Mouse (Mus musculus) forebrain, embryonic 13.5 days (tissue): ENCODE results near the gene Dqx1. TPM values are rescaled to one million over a fixed set of nuclear protein-coding genes. Genes with fewer than 3 reads are reported as not detected.

ENCODE experiments used
- ATAC-seq: fragments of 200-750 bp; cut with Nextera tagmentation; 2 replicates; pipeline ENCODE4 v1.8.0; 2017
- H3K27ac ChIP-seq: fragments of 300-500 bp; sonication (generic); 2 replicates; pipeline ENCODE4 v1.5.1; 2015; ENCODE audit warnings: inconsistent platforms, mild to moderate bottlenecking, moderate library complexity
- H3K27me3 ChIP-seq: fragments of 300-500 bp; sonication (generic); 2 replicates; pipeline ENCODE4 v1.6.1; 2015; ENCODE audit warnings: mild to moderate bottlenecking, inconsistent platforms
- H3K36me3 ChIP-seq: fragments of 300-500 bp; sonication (generic); 2 replicates; pipeline ENCODE4 v1.6.1; 2015; ENCODE audit warnings: mild to moderate bottlenecking, inconsistent platforms; ENCODE audit not compliant: poor library complexity, severe bottlenecking
- H3K4me1 ChIP-seq: fragments of 300-500 bp; sonication (generic); 2 replicates; pipeline ENCODE4 v1.6.1; 2015; ENCODE audit warnings: inconsistent platforms
- H3K4me2 ChIP-seq: fragments of 300-500 bp; sonication (generic); 2 replicates; pipeline ENCODE4 v1.6.1; 2015; ENCODE audit warnings: inconsistent platforms, mild to moderate bottlenecking, moderate library complexity
- H3K4me3 ChIP-seq: fragments of 300-500 bp; sonication (generic); 2 replicates; pipeline ENCODE4 v1.5.1; 2015; ENCODE audit warnings: mild to moderate bottlenecking, inconsistent platforms
- H3K9ac ChIP-seq: fragments of 300-500 bp; sonication (generic); 2 replicates; pipeline ENCODE4 v1.6.1; 2015; ENCODE audit warnings: mild to moderate bottlenecking, inconsistent platforms
- H3K9me3 ChIP-seq: fragments of 300-500 bp; sonication (generic); replicated peaks from 2 replicates; pipeline ENCODE4 v1.6.1; 2016; ENCODE audit warnings: inconsistent platforms
- WGBS: fragments of 180-500 bp; shearing (Covaris S2); methylation state at CpG from one replicate; pipeline ENCODE4 v1.1.7; 2015; 5-methylcytosine and 5-hydroxymethylcytosine counted together
- polyA plus RNA-seq: library from polyadenylated mRNA; unstranded; fragments of >200 nt; fragmentation: Nextera tagmentation; extraction: Ambion mirVana; gene quantifications from 2 replicates; pipeline ENCODE4 v1.2.1, GENCODE M21; 2015

The Dqx1 gene
- polyA plus RNA-seq, result 0.53 and 0.59 TPM in 2 replicates

- Histone ChIP-seq H3K27ac (no peak within 1 kb of the TSS), H3K36me3 (peaks cover 23% of the 10 kb centered on the region), H3K9me3 (no peaks in the 10 kb centered on the region), H3K4me3 (no peak within 1 kb of the TSS), H3K9ac (no peak within 1 kb of the TSS), H3K4me1 (peaks cover 23% of the 10 kb centered on the region), H3K4me2 (no peak within 1 kb of the TSS), H3K27me3 (peaks cover 32% of the 10 kb centered on the region)
- WGBS, result 65% methylated on average over 3 of the region's 3 CpGs
- ATAC-seq, result no peak
Measured at GRCm38 (mm10) chr6:83057790-83058189, at the start of gene Dqx1. Dqx1 (plus strand) TSS chr6:83057844.

- H3K4me1 ChIP-seq, result no peaks in the 10 kb centered on the region
- no peak overlapping the region for H3K4me3 ChIP-seq
- H3K27ac ChIP-seq, result no peak overlapping the region
- no peak for ATAC-seq
- no peaks in the 10 kb centered on the region for H3K36me3 ChIP-seq
- H3K9ac ChIP-seq, result no peak overlapping the region
- H3K4me2 ChIP-seq, result no peak overlapping the region
- no peaks in the 10 kb centered on the region; the same call in 1 of the 2 replicates for H3K27me3 ChIP-seq
- no peaks in the 10 kb centered on the region for H3K9me3 ChIP-seq
- WGBS, result 79% methylated on average over 3 of the region's 3 CpGs
Measured at GRCm38 (mm10) chr6:83008659-83009058, 49.0 kb upstream of the Dqx1 start.

- no peak overlapping the region for H3K4me2 ChIP-seq
- no peaks in the 10 kb centered on the region for H3K4me1 ChIP-seq
- WGBS, result 74% methylated on average over 7 of the region's 7 CpGs
- no peaks in the 10 kb centered on the region; the same call in 1 of the 2 replicates for H3K27me3 ChIP-seq
- no peak overlapping the region for H3K27ac ChIP-seq
- no peak overlapping the region for H3K4me3 ChIP-seq
- H3K9ac ChIP-seq, result no peak overlapping the region
- no peaks in the 10 kb centered on the region for H3K36me3 ChIP-seq
- ATAC-seq, result no peak
- H3K9me3 ChIP-seq, result no peaks in the 10 kb centered on the region
Measured at GRCm38 (mm10) chr6:83010010-83010409, 47.6 kb upstream of the Dqx1 start.

GRCm38 (mm10) chr6:83011255-83011654, 46.4 kb upstream of the Dqx1 start:
- 84% methylated on average over 7 of the region's 7 CpGs for WGBS
- no peak overlapping the region for H3K4me3 ChIP-seq
- no peaks in the 10 kb centered on the region for H3K4me1 ChIP-seq
- no peak overlapping the region for H3K4me2 ChIP-seq
- H3K9me3 ChIP-seq, result no peaks in the 10 kb centered on the region
- H3K27ac ChIP-seq, result no peak overlapping the region
- H3K36me3 ChIP-seq, result no peaks in the 10 kb centered on the region
- no peak for ATAC-seq
- H3K9ac ChIP-seq, result no peak overlapping the region
- H3K27me3 ChIP-seq, result no peaks in the 10 kb centered on the region

- Histone ChIP-seq H3K4me2 (no peak overlapping the region), H3K9ac (no peak overlapping the region), H3K4me3 (no peak overlapping the region), H3K4me1 (no peaks in the 10 kb centered on the region), H3K36me3 (no peaks in the 10 kb centered on the region), H3K9me3 (no peaks in the 10 kb centered on the region), H3K27me3 (no peaks in the 10 kb centered on the region), H3K27ac (no peak overlapping the region)
- ATAC-seq, result no peak
- WGBS, result 76% methylated on average over 6 of the region's 6 CpGs
Measured at GRCm38 (mm10) chr6:83011756-83012155, 45.9 kb upstream of the Dqx1 start.

GRCm38 (mm10) chr6:83013444-83013843, 44.2 kb upstream of the Dqx1 start:
- H3K4me3 ChIP-seq, result no peak overlapping the region
- no peaks in the 10 kb centered on the region for H3K9me3 ChIP-seq
- H3K4me2 ChIP-seq, result no peak overlapping the region
- H3K27ac ChIP-seq, result no peak overlapping the region
- H3K4me1 ChIP-seq, result no peaks in the 10 kb centered on the region
- H3K36me3 ChIP-seq, result no peaks in the 10 kb centered on the region
- WGBS, result 63% methylated on average over 5 of the region's 5 CpGs
- no peaks in the 10 kb centered on the region for H3K27me3 ChIP-seq
- H3K9ac ChIP-seq, result no peak overlapping the region
- no peak for ATAC-seq

GRCm38 (mm10) chr6:83014482-83015466, 42.9 kb upstream of the Dqx1 start:
- no peak overlapping the region for H3K9ac ChIP-seq
- no peaks in the 10 kb centered on the region for H3K4me1 ChIP-seq
- H3K27ac ChIP-seq, result no peak overlapping the region
- H3K9me3 ChIP-seq, result no peaks in the 10 kb centered on the region
- no peaks in the 10 kb centered on the region for H3K36me3 ChIP-seq
- H3K27me3 ChIP-seq, result no peaks in the 10 kb centered on the region
- whole genome bisulfite sequencing, result 76% methylated on average over 12 of the region's 12 CpGs
- ATAC-seq, result no peak
- H3K4me3 ChIP-seq, result no peak overlapping the region
- H3K4me2 ChIP-seq, result no peak overlapping the region

- Histone ChIP-seq H3K27me3 (no peaks in the 10 kb centered on the region), H3K9ac (no peak overlapping the region), H3K4me3 (no peak overlapping the region), H3K4me1 (no peaks in the 10 kb centered on the region), H3K9me3 (no peaks in the 10 kb centered on the region), H3K27ac (no peak overlapping the region), H3K36me3 (no peaks in the 10 kb centered on the region), H3K4me2 (no peak overlapping the region)
- no peak for ATAC-seq
- 80% methylated on average over 2 of the region's 2 CpGs for WGBS
Measured at GRCm38 (mm10) chr6:83015749-83016148, 41.9 kb upstream of the Dqx1 start.

- WGBS, result 83% methylated on average over 3 of the region's 3 CpGs
- Histone ChIP-seq H3K9ac (no peak overlapping the region), H3K4me1 (no peaks in the 10 kb centered on the region), H3K27ac (no peak overlapping the region), H3K4me3 (no peak overlapping the region), H3K27me3 (no peaks in the 10 kb centered on the region), H3K9me3 (no peaks in the 10 kb centered on the region), H3K4me2 (no peak overlapping the region), H3K36me3 (no peaks in the 10 kb centered on the region)
- ATAC-seq, result no peak
Measured at GRCm38 (mm10) chr6:83017190-83017589, 40.5 kb upstream of the Dqx1 start.

GRCm38 (mm10) chr6:83019044-83019443, 38.6 kb upstream of the Dqx1 start:
- Histone ChIP-seq H3K9me3 (no peaks in the 10 kb centered on the region), H3K27ac (no peak overlapping the region), H3K9ac (no peak overlapping the region), H3K27me3 (no peaks in the 10 kb centered on the region), H3K4me2 (no peak overlapping the region), H3K4me3 (no peak overlapping the region), H3K4me1 (no peaks in the 10 kb centered on the region), H3K36me3 (no peaks in the 10 kb centered on the region)
- ATAC-seq, result no peak
- 71% methylated on average over 3 of the region's 3 CpGs for WGBS

GRCm38 (mm10) chr6:83020121-83020520, 37.5 kb upstream of the Dqx1 start:
- no peaks in the 10 kb centered on the region for H3K36me3 ChIP-seq
- no peak overlapping the region for H3K9ac ChIP-seq
- no peaks in the 10 kb centered on the region for H3K27me3 ChIP-seq
- no peak overlapping the region for H3K4me3 ChIP-seq
- no peak for ATAC-seq
- WGBS, result 92% methylated on average over 6 of the region's 6 CpGs
- H3K4me2 ChIP-seq, result no peak overlapping the region
- no peaks in the 10 kb centered on the region for H3K9me3 ChIP-seq
- H3K4me1 ChIP-seq, result no peaks in the 10 kb centered on the region
- H3K27ac ChIP-seq, result no peak overlapping the region

- Histone ChIP-seq H3K27me3 (no peaks in the 10 kb centered on the region), H3K9ac (no peak overlapping the region), H3K36me3 (no peaks in the 10 kb centered on the region), H3K9me3 (no peaks in the 10 kb centered on the region), H3K4me1 (no peaks in the 10 kb centered on the region), H3K4me3 (no peak overlapping the region), H3K27ac (no peak overlapping the region), H3K4me2 (no peak overlapping the region)
- WGBS, result 86% methylated on average over 4 of the region's 4 CpGs
- ATAC-seq, result no peak
Measured at GRCm38 (mm10) chr6:83020836-83021593, 36.6 kb upstream of the Dqx1 start.
